Mouse (Mus musculus): ENCODE measurements around the gene Col16a1. TPM values are rescaled to one million over a fixed set of nuclear protein-coding genes. Genes with fewer than 3 reads are reported as not detected.

Gene Col16a1
- total and polyA plus RNA-seq, 2 experiments = 1.9 to 2.0 TPM

DNA sequence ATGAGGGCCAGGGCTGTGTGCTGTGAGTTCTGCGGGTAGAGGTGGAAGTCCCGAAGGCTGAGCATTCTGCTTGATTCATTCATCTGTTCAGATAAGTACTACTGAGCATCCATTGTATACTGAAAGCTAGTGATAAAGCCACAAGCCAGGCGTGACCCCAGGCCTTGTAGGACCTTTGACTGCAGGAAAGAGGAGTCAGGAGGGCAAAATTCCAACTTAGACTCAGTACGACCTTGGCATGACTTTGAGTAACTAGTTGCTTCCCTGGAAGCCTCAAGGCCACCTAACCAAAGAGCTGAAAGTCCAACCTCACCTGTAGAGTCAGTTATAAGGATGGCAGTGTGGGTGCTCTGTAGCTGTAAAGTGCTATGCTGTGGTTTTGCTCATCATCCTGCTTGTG is 73.1 kb downstream of the Col16a1 start:
- no peaks in the 10 kb centered on the region for H3K27me3 ChIP-seq (ENCODE audit: control insufficient read depth, insufficient read depth, low read length)
- peaks cover 3% of the 10 kb centered on the region; the same call in 1 of the 2 replicates for H3K79me2 ChIP-seq (ENCODE audit: control insufficient read depth, insufficient read depth, low read length)
- no peak overlapping the region for H3K9ac ChIP-seq (ENCODE audit: low read depth, low read length)
- peaks cover 4% of the 10 kb centered on the region; the same call in 1 of the 2 replicates for H3K36me3 ChIP-seq (ENCODE audit: control insufficient read depth, insufficient read depth, low read length)
- no peak overlapping the region for H3K4me3 ChIP-seq (ENCODE audit: insufficient read depth, low read depth, low read length)
- peak; percentile 56 for DNase-seq (ENCODE audit: extremely low read depth, low read depth, low spot score)
- 37% methylated on average over 4 of the region's 4 CpGs for WGBS
- no peak for TF ChIP-seq POLR2A (IDR thresholded peaks at IDR 0.05; ENCODE audit: extremely low read depth, insufficient read depth, low read length)
- TF ChIP-seq CTCF (IDR thresholded peaks at IDR 0.05; ENCODE audit: low read depth, low read length) = no peak
- no peak overlapping the region for H3K27ac ChIP-seq (replicated peaks; ENCODE audit: insufficient read depth, low read depth, low read length)
- peaks cover 3% of the 10 kb centered on the region for H3K4me1 ChIP-seq (ENCODE audit: control insufficient read depth, insufficient read depth, low read length)

DNA sequence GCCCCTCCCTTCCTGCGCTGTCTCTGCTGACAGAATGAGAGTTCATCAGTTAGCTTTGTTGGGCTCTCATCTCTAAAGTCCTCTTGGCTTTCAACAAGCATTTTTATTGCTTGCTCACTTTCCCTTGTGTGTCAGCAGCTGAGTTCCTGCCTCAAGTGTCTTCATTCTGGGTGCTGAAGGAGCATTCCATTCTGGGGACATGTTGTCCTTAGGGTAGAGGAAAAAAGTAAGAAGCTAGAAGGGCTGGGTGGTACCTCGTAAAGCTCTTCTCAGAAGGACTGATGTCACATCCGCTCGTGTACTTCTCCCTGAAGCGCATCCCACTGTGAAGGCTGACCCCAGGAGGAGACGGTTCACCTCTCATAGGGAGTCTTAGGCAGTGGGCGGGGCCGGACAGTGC is 73.9 kb downstream of the Col16a1 start:
- DNase-seq (ENCODE audit: extremely low read depth, low read depth, low spot score) = no peak
- Histone ChIP-seq H3K4me3 (ENCODE audit: insufficient read depth, low read depth, low read length) (no peak overlapping the region), H3K27ac (replicated peaks; ENCODE audit: insufficient read depth, low read depth, low read length) (no peak overlapping the region), H3K9ac (ENCODE audit: low read depth, low read length) (no peak overlapping the region), H3K27me3 (ENCODE audit: control insufficient read depth, insufficient read depth, low read length) (no peaks in the 10 kb centered on the region), H3K36me3 (ENCODE audit: control insufficient read depth, insufficient read depth, low read length) (peaks cover 4% of the 10 kb centered on the region; the same call in 1 of the 2 replicates), H3K79me2 (ENCODE audit: control insufficient read depth, insufficient read depth, low read length) (peaks cover 3% of the 10 kb centered on the region; the same call in 1 of the 2 replicates), H3K4me1 (ENCODE audit: control insufficient read depth, insufficient read depth, low read length) (peaks cover 3% of the 10 kb centered on the region)
- 93% methylated on average over 8 of the region's 8 CpGs for WGBS
- TF ChIP-seq POLR2A (IDR thresholded peaks at IDR 0.05; ENCODE audit: extremely low read depth, insufficient read depth, low read length) (no peak), CTCF (IDR thresholded peaks at IDR 0.05; ENCODE audit: low read depth, low read length) (no peak)

DNA sequence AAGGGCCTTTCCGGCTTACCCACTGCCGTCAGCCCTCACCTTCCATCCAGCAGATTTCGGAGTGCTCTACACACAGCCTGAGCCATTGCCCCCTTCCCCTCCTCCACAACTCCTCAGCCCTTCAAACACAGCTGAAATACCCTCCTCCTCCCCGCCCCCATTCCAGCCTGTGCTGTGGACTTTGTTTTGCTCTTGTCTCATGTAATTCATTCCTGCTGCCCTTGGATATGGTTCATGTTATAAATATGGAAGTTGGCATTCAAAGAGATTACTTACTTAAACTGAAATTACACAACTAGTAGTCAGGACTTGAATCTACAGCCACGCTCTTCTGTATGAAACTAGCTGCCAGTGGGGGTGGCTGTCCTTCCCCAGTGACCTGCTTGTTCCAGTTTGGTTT is 75.4 kb downstream of the Col16a1 start:
- Histone ChIP-seq H3K4me1 (ENCODE audit: control insufficient read depth, insufficient read depth, low read length) (peaks cover 3% of the 10 kb centered on the region), H3K27ac (replicated peaks; ENCODE audit: insufficient read depth, low read depth, low read length) (no peak overlapping the region), H3K36me3 (ENCODE audit: control insufficient read depth, insufficient read depth, low read length) (peaks cover 6% of the 10 kb centered on the region; the same call in 1 of the 2 replicates), H3K4me3 (ENCODE audit: insufficient read depth, low read depth, low read length) (no peak overlapping the region), H3K79me2 (ENCODE audit: control insufficient read depth, insufficient read depth, low read length) (peaks cover 3% of the 10 kb centered on the region; the same call in 1 of the 2 replicates), H3K27me3 (ENCODE audit: control insufficient read depth, insufficient read depth, low read length) (no peaks in the 10 kb centered on the region), H3K9ac (ENCODE audit: low read depth, low read length) (no peak overlapping the region)
- DNase-seq (ENCODE audit: extremely low read depth, low read depth, low spot score) = no peak
- 94% methylated on average over 5 of the region's 5 CpGs for WGBS
- no peak for TF ChIP-seq CTCF (IDR thresholded peaks at IDR 0.05; ENCODE audit: low read depth, low read length)
- no peak for TF ChIP-seq POLR2A (IDR thresholded peaks at IDR 0.05; ENCODE audit: extremely low read depth, insufficient read depth, low read length)

DNA sequence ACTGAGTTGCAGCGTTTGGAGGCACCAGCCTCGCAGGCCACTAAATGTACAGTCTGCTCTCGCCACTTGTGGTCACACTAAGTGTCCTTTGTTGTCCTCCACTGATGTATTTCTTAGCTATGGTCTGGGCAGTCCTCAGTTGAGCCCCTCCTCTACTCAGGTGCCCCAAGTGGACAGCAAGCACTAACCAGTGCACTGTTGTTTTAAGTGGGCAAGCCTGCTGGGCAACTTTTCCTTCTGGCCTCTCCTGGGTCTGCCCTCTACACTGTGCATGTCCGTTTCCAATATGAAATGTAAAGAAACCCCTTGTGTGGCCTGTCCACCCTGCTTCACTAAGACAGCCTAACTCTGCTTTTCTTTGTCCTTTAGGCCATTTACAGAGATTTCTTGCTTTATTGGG is 76.5 kb downstream of the Col16a1 start:
- Histone ChIP-seq H3K27me3 (ENCODE audit: control insufficient read depth, insufficient read depth, low read length) (no peaks in the 10 kb centered on the region), H3K36me3 (ENCODE audit: control insufficient read depth, insufficient read depth, low read length) (peaks cover 6% of the 10 kb centered on the region; the same call in 1 of the 2 replicates), H3K4me1 (ENCODE audit: control insufficient read depth, insufficient read depth, low read length) (peaks cover 3% of the 10 kb centered on the region), H3K27ac (replicated peaks; ENCODE audit: insufficient read depth, low read depth, low read length) (no peak overlapping the region), H3K79me2 (ENCODE audit: control insufficient read depth, insufficient read depth, low read length) (peaks cover 3% of the 10 kb centered on the region; the same call in 1 of the 2 replicates), H3K4me3 (ENCODE audit: insufficient read depth, low read depth, low read length) (no peak overlapping the region), H3K9ac (ENCODE audit: low read depth, low read length) (no peak overlapping the region)
- no peak for DNase-seq (ENCODE audit: extremely low read depth, low read depth, low spot score)
- TF ChIP-seq POLR2A (IDR thresholded peaks at IDR 0.05; ENCODE audit: extremely low read depth, insufficient read depth, low read length) (no peak), CTCF (IDR thresholded peaks at IDR 0.05; ENCODE audit: low read depth, low read length) (no peak)
- WGBS = 97% methylated on average over 4 of the region's 4 CpGs

DNA sequence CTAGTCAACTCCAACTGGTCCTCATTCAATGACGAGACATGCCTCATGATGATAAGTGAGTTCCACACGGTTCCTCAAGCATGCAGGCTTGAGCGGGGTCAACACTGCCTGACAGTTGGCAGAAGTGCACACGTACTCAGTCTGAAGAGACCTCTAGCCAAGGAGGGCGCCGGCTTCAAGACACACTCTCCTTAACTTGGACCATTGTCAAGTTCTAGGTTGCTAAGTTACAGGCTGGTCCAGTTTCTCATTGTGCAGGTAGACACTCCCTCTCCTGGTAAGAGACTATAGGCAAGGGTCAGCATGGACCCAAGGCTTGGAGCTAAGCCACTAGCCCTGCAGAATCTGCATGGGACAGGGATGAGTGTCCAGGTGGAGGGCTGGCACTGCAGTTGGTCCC is 77.5 kb downstream of the Col16a1 start:
- Histone ChIP-seq H3K79me2 (ENCODE audit: control insufficient read depth, insufficient read depth, low read length) (peaks cover 3% of the 10 kb centered on the region; the same call in 1 of the 2 replicates), H3K4me1 (ENCODE audit: control insufficient read depth, insufficient read depth, low read length) (peaks cover 3% of the 10 kb centered on the region), H3K36me3 (ENCODE audit: control insufficient read depth, insufficient read depth, low read length) (peaks cover 6% of the 10 kb centered on the region; the same call in 1 of the 2 replicates), H3K4me3 (ENCODE audit: insufficient read depth, low read depth, low read length) (no peak overlapping the region), H3K27me3 (ENCODE audit: control insufficient read depth, insufficient read depth, low read length) (no peaks in the 10 kb centered on the region), H3K9ac (ENCODE audit: low read depth, low read length) (no peak overlapping the region), H3K27ac (replicated peaks; ENCODE audit: insufficient read depth, low read depth, low read length) (no peak overlapping the region)
- no peak for DNase-seq (ENCODE audit: extremely low read depth, low read depth, low spot score)
- TF ChIP-seq POLR2A (IDR thresholded peaks at IDR 0.05; ENCODE audit: extremely low read depth, insufficient read depth, low read length) = no peak
- WGBS = 96% methylated on average over 6 of the region's 6 CpGs

DNA sequence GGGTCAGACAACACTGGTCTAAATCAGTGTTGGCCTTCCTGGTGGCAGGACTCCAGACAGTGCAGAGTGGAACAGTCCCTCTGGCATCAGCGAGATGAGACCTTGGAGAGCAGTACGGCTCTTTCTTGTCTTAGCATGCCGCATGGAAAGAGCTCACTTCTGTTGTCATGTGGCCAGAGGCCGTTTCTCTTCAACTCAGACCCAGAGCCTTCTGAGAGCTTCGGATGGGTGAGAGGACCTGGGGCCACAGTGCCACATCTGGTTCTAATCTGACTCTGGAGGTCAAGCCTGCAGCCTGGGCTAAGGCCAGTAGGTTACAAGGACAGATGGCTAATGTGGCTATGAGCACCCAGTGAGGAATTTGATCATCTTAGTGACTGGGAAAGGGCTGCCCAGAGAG is 78.3 kb downstream of the Col16a1 start:
- Histone ChIP-seq H3K27me3 (ENCODE audit: control insufficient read depth, insufficient read depth, low read length) (no peaks in the 10 kb centered on the region), H3K4me1 (ENCODE audit: control insufficient read depth, insufficient read depth, low read length) (no peaks in the 10 kb centered on the region), H3K27ac (replicated peaks; ENCODE audit: insufficient read depth, low read depth, low read length) (no peak overlapping the region), H3K4me3 (ENCODE audit: insufficient read depth, low read depth, low read length) (no peak overlapping the region), H3K36me3 (ENCODE audit: control insufficient read depth, insufficient read depth, low read length) (peaks cover 6% of the 10 kb centered on the region; the same call in 1 of the 2 replicates), H3K79me2 (ENCODE audit: control insufficient read depth, insufficient read depth, low read length) (no peaks in the 10 kb centered on the region), H3K9ac (ENCODE audit: low read depth, low read length) (no peak overlapping the region)
- TF ChIP-seq POLR2A (IDR thresholded peaks at IDR 0.05; ENCODE audit: extremely low read depth, insufficient read depth, low read length) = no peak
- no peak for TF ChIP-seq CTCF (IDR thresholded peaks at IDR 0.05; ENCODE audit: low read depth, low read length)
- no peak for DNase-seq (ENCODE audit: extremely low read depth, low read depth, low spot score)
- WGBS = 87% methylated on average over 5 of the region's 5 CpGs

Data from liver, adult 2 months (tissue).